Mouse (Mus musculus) limb, embryonic 11.5 days (tissue): ENCODE measurements around the gene Ncam2. TPM values are rescaled to one million over a fixed set of nuclear protein-coding genes. Genes with fewer than 3 reads are reported as not detected.
A peak's percentile ranks its signal among the peaks of the same experiment; 100 is the strongest.
"Not testable (repeated sequence)": the region's sequence is repeated elsewhere in the genome, so short reads cannot be mapped to it uniquely, and the experiment has no call there.

Source experiments
- ATAC-seq: fragments of 200-750 bp; cut with Nextera tagmentation; 2 replicates; pipeline ENCODE4 v1.8.0; 2017; ENCODE audit warnings: low read depth; ENCODE audit not compliant: insufficient number of reproducible peaks, low FRiP score, low TSS enrichment
- DNase-seq: peaks from one replicate; pipeline ENCODE4 v3.0.0-alpha.2; 2015; ENCODE audit warnings: low spot score
- H3K27ac ChIP-seq: fragments of 300-500 bp; sonication (generic); replicated peaks from 2 replicates; pipeline ENCODE4 v1.5.1; 2014; ENCODE audit warnings: low read depth, mild to moderate bottlenecking, low read length
- H3K27me3 ChIP-seq: fragments of 300-500 bp; sonication (generic); 2 replicates; pipeline ENCODE4 v1.6.1; 2014; ENCODE audit warnings: mild to moderate bottlenecking, low read length, mixed read lengths; ENCODE audit not compliant: control insufficient read depth, insufficient read depth
- H3K36me3 ChIP-seq: fragments of 300-500 bp; sonication (generic); 2 replicates; pipeline ENCODE4 v1.6.1; 2014; ENCODE audit warnings: mild to moderate bottlenecking, low read length, moderate library complexity, mixed read lengths; ENCODE audit not compliant: control insufficient read depth, insufficient read depth
- H3K4me1 ChIP-seq: fragments of 300-500 bp; sonication (generic); 2 replicates; pipeline ENCODE4 v1.6.1; 2014; ENCODE audit warnings: low read length, mixed read lengths; ENCODE audit not compliant: control insufficient read depth, insufficient read depth
- H3K4me2 ChIP-seq: fragments of 300-500 bp; sonication (generic); 2 replicates; pipeline ENCODE4 v1.6.1; 2014; ENCODE audit warnings: low read depth, mild to moderate bottlenecking, moderate library complexity; ENCODE audit not compliant: severe bottlenecking
- H3K4me3 ChIP-seq: fragments of 300-500 bp; sonication (generic); 2 replicates; pipeline ENCODE4 v1.5.1; 2014; ENCODE audit warnings: low read depth, low read length
- H3K9ac ChIP-seq: fragments of 300-500 bp; sonication (generic); 2 replicates; pipeline ENCODE4 v1.6.1; 2014; ENCODE audit warnings: mild to moderate bottlenecking, low read length
- H3K9me3 ChIP-seq: fragments of 300-500 bp; sonication (generic); 2 replicates; pipeline ENCODE4 v1.6.1; 2016; ENCODE audit warnings: low read length; ENCODE audit not compliant: control insufficient read depth
- WGBS: fragments of 180-500 bp; shearing (Covaris S2); extraction: QIAGEN DNeasy Blood & Tissue Kit; methylation state at CpG from one replicate; pipeline ENCODE4 v1.1.7; 2014; 5-methylcytosine and 5-hydroxymethylcytosine counted together
- polyA plus RNA-seq: library from polyadenylated mRNA; unstranded; fragments of >200 nt; fragmentation: Nextera tagmentation; extraction: Ambion mirVana; gene quantifications from 2 replicates; pipeline ENCODE4 v1.2.1, GENCODE M21; 2014

Ncam2 gene
- polyA plus RNA-seq, 1 experiment from 2014 or later: 0.23 TPM

DNA sequence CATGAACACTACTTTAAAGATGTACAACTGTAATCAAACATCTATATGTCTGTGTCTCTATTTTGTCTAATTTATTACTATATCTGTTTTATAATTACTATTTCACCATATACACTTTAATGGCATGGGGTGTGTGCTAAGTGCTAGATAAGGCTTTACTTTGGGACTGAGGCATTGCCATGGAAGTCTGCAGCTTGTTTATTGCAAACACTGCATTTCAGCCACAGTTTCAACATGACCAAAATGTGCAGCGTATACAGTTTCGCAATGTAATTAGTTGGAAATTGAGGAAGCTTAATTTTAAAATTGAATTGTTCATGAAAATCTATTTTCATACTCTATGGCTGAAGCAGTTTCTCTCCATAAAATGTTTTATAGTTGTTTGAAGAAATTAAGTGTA is 254.0 kb downstream of the Ncam2 start:
- no peak overlapping the region for H3K27ac ChIP-seq
- 99% methylated on average over 2 of the region's 2 CpGs for WGBS
- DNase-seq: no peak

GRCm38 (mm10) chr16:81462731-81463130 is 262.2 kb downstream of the Ncam2 start:
- WGBS: 79% methylated on average over 2 of the region's 2 CpGs
- not testable (repeated sequence) for H3K9me3 ChIP-seq, H3K9ac ChIP-seq, H3K36me3 ChIP-seq, H3K4me1 ChIP-seq, DNase-seq, ATAC-seq, H3K27ac ChIP-seq, H3K4me2 ChIP-seq, H3K4me3 ChIP-seq, H3K27me3 ChIP-seq

More for the DNA sequence above, 254.0 kb downstream of the Ncam2 start:
- H3K36me3 ChIP-seq: no peaks in the 10 kb centered on the region
- H3K4me1 ChIP-seq: no peaks in the 10 kb centered on the region
- H3K9me3 ChIP-seq: no peaks in the 10 kb centered on the region
- H3K27me3 ChIP-seq: no peaks in the 10 kb centered on the region
- H3K4me3 ChIP-seq: no peak overlapping the region
- ATAC-seq: no peak
- no peak overlapping the region for H3K4me2 ChIP-seq
- no peak overlapping the region for H3K9ac ChIP-seq

GRCm38 (mm10) chr16:81472925-81473324 is 272.4 kb downstream of the Ncam2 start:
- Histone ChIP-seq H3K9ac (no peak overlapping the region), H3K4me2 (no peak overlapping the region), H3K27ac (no peak overlapping the region), H3K9me3 (no peaks in the 10 kb centered on the region), H3K27me3 (no peaks in the 10 kb centered on the region), H3K36me3 (no peaks in the 10 kb centered on the region), H3K4me1 (no peaks in the 10 kb centered on the region), H3K4me3 (no peak overlapping the region)
- WGBS: 54% methylated on average over 1 of the region's 1 CpGs
- ATAC-seq (no peak), DNase-seq (no peak)

GRCm38 (mm10) chr16:81481058-81481457 is 280.6 kb downstream of the Ncam2 start:
- Histone ChIP-seq H3K9ac (no peak overlapping the region), H3K27me3 (no peaks in the 10 kb centered on the region), H3K4me3 (no peak overlapping the region), H3K36me3 (no peaks in the 10 kb centered on the region), H3K27ac (no peak overlapping the region), H3K4me2 (no peak overlapping the region), H3K9me3 (no peaks in the 10 kb centered on the region), H3K4me1 (no peaks in the 10 kb centered on the region)
- DNase-seq (no peak), ATAC-seq (no peak)

- no peaks in the 10 kb centered on the region for H3K4me1 ChIP-seq
- DNase-seq: no peak
- no peak overlapping the region for H3K4me2 ChIP-seq
- H3K27me3 ChIP-seq: no peaks in the 10 kb centered on the region
- no peaks in the 10 kb centered on the region for H3K36me3 ChIP-seq
- ATAC-seq: no peak
- no peak overlapping the region for H3K27ac ChIP-seq
- no peak overlapping the region for H3K4me3 ChIP-seq
- no peaks in the 10 kb centered on the region for H3K9me3 ChIP-seq
- no peak overlapping the region for H3K9ac ChIP-seq
- WGBS: 83% methylated on average over 2 of the region's 2 CpGs
Measured at GRCm38 (mm10) chr16:81496111-81496510, 295.6 kb downstream of the Ncam2 start.

DNA sequence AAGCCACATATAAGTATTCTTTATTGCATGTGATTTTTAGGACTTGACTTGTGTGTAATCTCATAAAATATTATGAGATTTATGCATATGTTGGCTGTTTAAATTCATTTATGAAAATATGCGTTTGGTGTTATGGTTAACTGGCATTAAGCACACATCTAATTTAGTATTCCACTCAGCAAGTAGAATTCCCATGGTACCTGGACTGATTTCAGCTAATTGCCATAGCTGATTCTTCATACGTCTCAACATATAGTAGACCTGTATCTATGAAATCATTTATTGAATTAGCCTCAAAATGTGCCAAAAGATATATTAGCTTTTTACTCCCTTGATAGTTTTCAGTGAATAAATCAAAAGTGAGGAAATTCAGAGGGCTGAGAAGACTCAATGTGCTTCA is 302.1 kb downstream of the Ncam2 start:
- ATAC-seq: no peak
- Histone ChIP-seq H3K4me1 (no peaks in the 10 kb centered on the region), H3K27ac (no peak overlapping the region), H3K36me3 (no peaks in the 10 kb centered on the region), H3K4me3 (no peak overlapping the region), H3K9ac (no peak overlapping the region), H3K27me3 (no peaks in the 10 kb centered on the region), H3K4me2 (no peak overlapping the region), H3K9me3 (no peaks in the 10 kb centered on the region)
- DNase-seq: no peak
- WGBS: 86% methylated on average over 2 of the region's 2 CpGs

DNA sequence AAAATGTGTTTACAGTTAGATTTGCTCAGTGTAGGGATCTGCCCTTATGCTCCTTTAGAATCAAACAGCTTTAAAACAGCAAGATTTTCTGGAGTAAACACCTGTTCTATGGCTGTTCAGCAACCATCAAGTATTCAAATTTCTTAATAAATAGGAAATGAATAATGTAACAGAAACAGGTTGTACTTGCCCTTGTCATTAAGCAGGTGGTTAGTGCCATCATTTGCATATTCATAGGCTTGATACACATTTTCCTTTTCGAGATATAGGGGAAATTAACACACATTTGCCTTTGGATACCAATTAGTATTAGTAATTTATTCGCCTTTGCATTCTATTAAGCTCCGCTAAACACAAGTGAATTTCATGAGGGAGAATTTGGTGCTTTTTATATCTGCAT is 335.7 kb downstream of the Ncam2 start:
- no peaks in the 10 kb centered on the region for H3K27me3 ChIP-seq
- no peaks in the 10 kb centered on the region for H3K4me1 ChIP-seq
- no peak for DNase-seq
- ATAC-seq: no peak
- 87% methylated on average over 3 of the region's 3 CpGs for WGBS
- H3K4me3 ChIP-seq: no peak overlapping the region
- no peaks in the 10 kb centered on the region for H3K36me3 ChIP-seq
- no peaks in the 10 kb centered on the region for H3K9me3 ChIP-seq
- no peak overlapping the region for H3K9ac ChIP-seq
- no peak overlapping the region for H3K4me2 ChIP-seq
- no peak overlapping the region for H3K27ac ChIP-seq

GRCm38 (mm10) chr16:81587565-81588107 is 387.1 kb downstream of the Ncam2 start:
- WGBS: 91% methylated on average over 4 of the region's 4 CpGs
- Histone ChIP-seq H3K27ac (no peak overlapping the region), H3K4me2 (no peak overlapping the region), H3K36me3 (no peaks in the 10 kb centered on the region), H3K9ac (no peak overlapping the region), H3K9me3 (no peaks in the 10 kb centered on the region), H3K4me1 (no peaks in the 10 kb centered on the region), H3K27me3 (no peaks in the 10 kb centered on the region), H3K4me3 (no peak overlapping the region)
- ATAC-seq (no peak), DNase-seq (no peak)

GRCm38 (mm10) chr16:81623276-81623675 is 422.8 kb downstream of the Ncam2 start:
- Histone ChIP-seq H3K4me1 (no peaks in the 10 kb centered on the region), H3K4me2 (no peak overlapping the region), H3K9me3 (no peaks in the 10 kb centered on the region), H3K36me3 (no peaks in the 10 kb centered on the region), H3K9ac (no peak overlapping the region), H3K27ac (no peak overlapping the region), H3K4me3 (no peak overlapping the region), H3K27me3 (no peaks in the 10 kb centered on the region)
- DNase-seq: peak; percentile 57
- 50% methylated on average over 6 of the region's 6 CpGs for WGBS
- no peak for ATAC-seq
